Mouse (Mus musculus) olfactory bulb, adult 2 months (tissue): ENCODE results near the gene Fbxl16.

Experiments
- CTCF ChIP-seq: fragments of 200-500 bp; IDR thresholded peaks from 2 replicates; pipeline ENCODE4 v1.5.1; 2012; ENCODE audit warnings: low read depth, mild to moderate bottlenecking, low read length, moderate library complexity; ENCODE audit not compliant: insufficient read depth
- POLR2A ChIP-seq: fragments of 200-500 bp; IDR thresholded peaks from 2 replicates; pipeline ENCODE4 v1.6.1; 2012; ENCODE audit warnings: mild to moderate bottlenecking, low read depth, low read length, moderate library complexity; ENCODE audit not compliant: insufficient read depth

DNA sequence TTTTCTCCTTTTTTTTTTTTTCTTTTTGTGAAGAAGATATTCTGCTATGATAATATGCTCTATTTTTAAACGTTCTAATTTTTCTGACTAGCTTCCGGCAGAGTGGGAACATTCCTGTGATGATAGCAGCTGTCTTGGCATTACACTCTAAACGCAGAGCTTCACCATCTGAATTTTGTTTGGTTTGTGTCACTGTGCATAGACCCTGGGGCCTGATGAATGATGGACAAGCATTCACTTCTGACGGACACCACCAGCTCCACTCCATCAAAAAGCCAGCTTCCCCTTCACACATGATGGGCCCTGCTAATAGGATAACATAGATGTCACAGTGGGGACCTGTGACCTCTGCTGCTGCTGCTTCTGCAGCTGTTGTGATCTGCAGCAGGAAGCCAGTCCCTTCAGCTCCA is 47.3 kb upstream of the Fbxl16 start:
- TF ChIP-seq POLR2A (no peak), CTCF (no peak)
